Mouse (Mus musculus) olfactory bulb, adult 2 months (tissue): Measurements from ENCODE around the gene Ptprk.

Experiments
- CTCF ChIP-seq: fragments of 200-500 bp; IDR thresholded peaks from 2 replicates; pipeline ENCODE4 v1.5.1; 2012; ENCODE audit warnings: low read depth, mild to moderate bottlenecking, low read length, moderate library complexity; ENCODE audit not compliant: insufficient read depth
- POLR2A ChIP-seq: fragments of 200-500 bp; IDR thresholded peaks from 2 replicates; pipeline ENCODE4 v1.6.1; 2012; ENCODE audit warnings: mild to moderate bottlenecking, low read depth, low read length, moderate library complexity; ENCODE audit not compliant: insufficient read depth

DNA sequence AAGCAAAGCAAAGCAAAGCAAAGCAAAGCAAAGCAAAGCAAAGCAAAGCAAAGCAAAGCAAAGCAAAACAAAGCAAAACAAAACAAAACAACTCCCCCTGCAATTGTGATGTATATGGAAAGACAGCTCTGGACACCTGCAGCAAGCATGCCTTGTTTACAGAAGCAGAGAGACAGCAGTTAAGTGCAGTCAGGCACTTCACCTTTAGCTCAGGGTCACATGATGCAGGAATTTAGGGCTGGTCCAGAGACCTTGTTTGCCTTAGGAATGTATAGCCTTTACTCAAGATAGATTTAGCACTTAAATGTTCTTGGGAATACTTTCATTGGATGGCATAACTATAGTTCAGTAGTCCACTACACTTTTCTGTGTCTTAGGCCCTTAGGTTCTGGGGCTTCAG is 561.5 kb downstream of the Ptprk start:
- TF ChIP-seq POLR2A (no peak), CTCF (no peak)
